Mouse (Mus musculus): ENCODE results near the gene 4930539E08Rik.
A peak's percentile ranks its signal among the peaks of the same experiment; 100 is the strongest.

Gene 4930539E08Rik

GRCm38 (mm10) chr17:28896095-28896780 lies 18.9 kb downstream of the 4930539E08Rik start:
- DNase-seq (ENCODE audit: low read depth in 2 of 2, low spot score in 2 of 2) = no peak

GRCm38 (mm10) chr17:28895217-28895875 lies 19.8 kb downstream of the 4930539E08Rik start:
- DNase-seq (ENCODE audit: low read depth in 2 of 2, low spot score in 2 of 2) = no peak

GRCm38 (mm10) chr17:28894050-28894767 lies 20.9 kb downstream of the 4930539E08Rik start:
- no peak for DNase-seq (ENCODE audit: low read depth in 2 of 2, low spot score in 2 of 2)

GRCm38 (mm10) chr17:28886266-28886665 lies 28.9 kb downstream of the 4930539E08Rik start:
- DNase-seq (ENCODE audit: low read depth in 2 of 2, low spot score in 2 of 2) = no peak

- DNase-seq (ENCODE audit: low read depth in 2 of 2, low spot score in 2 of 2) = no peak
Measured at GRCm38 (mm10) chr17:28885231-28885630, 29.9 kb downstream of the 4930539E08Rik start.

- DNase-seq (ENCODE audit: low read depth in 2 of 2, low spot score in 2 of 2) = no peak
Measured at GRCm38 (mm10) chr17:28883941-28884516, 31.1 kb downstream of the 4930539E08Rik start.

- no peak for DNase-seq (ENCODE audit: low read depth in 2 of 2, low spot score in 2 of 2)
Measured at GRCm38 (mm10) chr17:28882810-28883209, 32.3 kb downstream of the 4930539E08Rik start.

GRCm38 (mm10) chr17:28882316-28882715 lies 32.8 kb downstream of the 4930539E08Rik start:
- DNase-seq (ENCODE audit: low read depth in 2 of 2, low spot score in 2 of 2) = peak; percentile 56 to 73

- peak; percentile 64 to 67 for DNase-seq (ENCODE audit: low read depth in 2 of 2, low spot score in 2 of 2)
Measured at GRCm38 (mm10) chr17:28879931-28880391, 35.2 kb downstream of the 4930539E08Rik start.

- no peak for DNase-seq (ENCODE audit: low read depth in 2 of 2, low spot score in 2 of 2)
Measured at GRCm38 (mm10) chr17:28876821-28877220, 38.3 kb downstream of the 4930539E08Rik start.

- no peak for DNase-seq (ENCODE audit: low read depth in 2 of 2, low spot score in 2 of 2)
Measured at GRCm38 (mm10) chr17:28876331-28876730, 38.8 kb downstream of the 4930539E08Rik start.

GRCm38 (mm10) chr17:28875316-28875715 lies 39.8 kb downstream of the 4930539E08Rik start:
- DNase-seq (ENCODE audit: low read depth in 2 of 2, low spot score in 2 of 2) = no peak

GRCm38 (mm10) chr17:28874825-28875224 lies 40.3 kb downstream of the 4930539E08Rik start:
- DNase-seq (ENCODE audit: low read depth in 2 of 2, low spot score in 2 of 2) = no peak

GRCm38 (mm10) chr17:28874216-28874615 lies 40.9 kb downstream of the 4930539E08Rik start:
- DNase-seq (ENCODE audit: low read depth in 2 of 2, low spot score in 2 of 2) = no peak

GRCm38 (mm10) chr17:28872322-28872721 lies 42.8 kb downstream of the 4930539E08Rik start:
- no peak for DNase-seq (ENCODE audit: low read depth in 2 of 2, low spot score in 2 of 2)

- DNase-seq (ENCODE audit: low read depth in 2 of 2, low spot score in 2 of 2) = no peak
Measured at GRCm38 (mm10) chr17:28871831-28872230, 43.3 kb downstream of the 4930539E08Rik start.

GRCm38 (mm10) chr17:28870435-28870834 lies 44.7 kb downstream of the 4930539E08Rik start:
- DNase-seq (ENCODE audit: low read depth in 2 of 2, low spot score in 2 of 2) = no peak

- DNase-seq (ENCODE audit: low read depth in 2 of 2, low spot score in 2 of 2) = no peak
Measured at GRCm38 (mm10) chr17:28869412-28870110, 45.6 kb downstream of the 4930539E08Rik start.

- no peak for DNase-seq (ENCODE audit: low read depth in 2 of 2, low spot score in 2 of 2)
Measured at GRCm38 (mm10) chr17:28867381-28867780, 47.7 kb downstream of the 4930539E08Rik start.

- no peak for DNase-seq (ENCODE audit: low read depth in 2 of 2, low spot score in 2 of 2)
Measured at GRCm38 (mm10) chr17:28866921-28867320, 48.2 kb downstream of the 4930539E08Rik start.

GRCm38 (mm10) chr17:28864464-28864863 lies 50.7 kb downstream of the 4930539E08Rik start:
- no peak for DNase-seq (ENCODE audit: low read depth in 2 of 2, low spot score in 2 of 2)
